Mouse (Mus musculus) heart, embryonic 12.5 days (tissue): Measurements from ENCODE around the gene Akap13. TPM values are rescaled to one million over a fixed set of nuclear protein-coding genes. Genes with fewer than 3 reads are reported as not detected.

Source experiments
- ATAC-seq: fragments of 200-750 bp; cut with Nextera tagmentation; 2 replicates; pipeline ENCODE4 v1.8.0; 2017; ENCODE audit warnings: moderate TSS enrichment, moderate library complexity; ENCODE audit not compliant: insufficient number of reproducible peaks, low FRiP score
- H3K27ac ChIP-seq: fragments of 300-500 bp; sonication (generic); 2 replicates; pipeline ENCODE4 v1.5.1; 2016; ENCODE audit warnings: mild to moderate bottlenecking, moderate library complexity; ENCODE audit not compliant: poor library complexity, severe bottlenecking
- H3K27me3 ChIP-seq: fragments of 300-500 bp; sonication (generic); replicated peaks from 2 replicates; pipeline ENCODE4 v1.6.1; 2016; ENCODE audit warnings: mild to moderate bottlenecking, moderate library complexity
- H3K36me3 ChIP-seq: fragments of 300-500 bp; sonication (generic); 2 replicates; pipeline ENCODE4 v1.6.1; 2016; ENCODE audit warnings: mild to moderate bottlenecking, moderate library complexity
- H3K4me1 ChIP-seq: fragments of 300-500 bp; sonication (generic); replicated peaks from 2 replicates; pipeline ENCODE4 v1.6.1; 2016; ENCODE audit warnings: mild to moderate bottlenecking
- H3K4me2 ChIP-seq: fragments of 300-500 bp; sonication (generic); 2 replicates; pipeline ENCODE4 v1.6.1; 2016; ENCODE audit warnings: mild to moderate bottlenecking, moderate library complexity
- H3K4me3 ChIP-seq: fragments of 300-500 bp; sonication (generic); 2 replicates; pipeline ENCODE4 v1.5.1; 2016; ENCODE audit warnings: mild to moderate bottlenecking
- H3K9ac ChIP-seq: fragments of 300-500 bp; sonication (generic); 2 replicates; pipeline ENCODE4 v1.6.1; 2016; ENCODE audit warnings: mild to moderate bottlenecking, moderate library complexity
- H3K9me3 ChIP-seq: fragments of 300-500 bp; sonication (generic); replicated peaks from 2 replicates; pipeline ENCODE4 v1.6.1; 2016; ENCODE audit warnings: mild to moderate bottlenecking, moderate library complexity
- WGBS: fragments of 180-500 bp; shearing (Covaris S2); methylation state at CpG from one replicate; pipeline ENCODE4 v1.1.7; 2016; 5-methylcytosine and 5-hydroxymethylcytosine counted together
- polyA plus RNA-seq: library from polyadenylated mRNA; unstranded; fragments of >200 nt; fragmentation: Nextera tagmentation; extraction: Ambion mirVana; gene quantifications from 2 replicates; pipeline ENCODE4 v1.2.1, GENCODE M21; 2016

Akap13 gene
- polyA plus RNA-seq, 1 experiment from 2014 or later, result 66.9 TPM

- WGBS, result 66% methylated on average over 6 of the region's 6 CpGs
- Histone ChIP-seq H3K9ac (no peak overlapping the region), H3K4me3 (no peak overlapping the region), H3K9me3 (no peaks in the 10 kb centered on the region), H3K4me1 (peaks cover 44% of the 10 kb centered on the region), H3K27me3 (no peaks in the 10 kb centered on the region), H3K36me3 (no peaks in the 10 kb centered on the region), H3K27ac (no peak overlapping the region), H3K4me2 (no peak overlapping the region)
- ATAC-seq, result no peak
Observed at GRCm38 (mm10) chr7:75520531-75520930, 65.2 kb downstream of the Akap13 start.

- Histone ChIP-seq H3K4me2 (no peak overlapping the region), H3K9ac (no peak overlapping the region)
- WGBS, result 55% methylated on average over 3 of the region's 3 CpGs
Observed at GRCm38 (mm10) chr7:75521199-75521598, 65.9 kb downstream of the Akap13 start.

GRCm38 (mm10) chr7:75522226-75522625 lies 66.9 kb downstream of the Akap13 start:
- H3K27ac ChIP-seq, result no peak overlapping the region
- H3K4me3 ChIP-seq, result no peak overlapping the region
- H3K9ac ChIP-seq, result no peak overlapping the region
- peaks cover 55% of the 10 kb centered on the region for H3K4me1 ChIP-seq
- WGBS, result 81% methylated on average over 3 of the region's 3 CpGs
- ATAC-seq, result no peak
- H3K9me3 ChIP-seq, result no peaks in the 10 kb centered on the region
- H3K36me3 ChIP-seq, result no peaks in the 10 kb centered on the region
- H3K27me3 ChIP-seq, result no peaks in the 10 kb centered on the region
- H3K4me2 ChIP-seq, result no peak overlapping the region

More at GRCm38 (mm10) chr7:75521199-75521598, 65.9 kb downstream of the Akap13 start:
- H3K36me3 ChIP-seq, result no peaks in the 10 kb centered on the region
- no peak overlapping the region for H3K4me3 ChIP-seq
- no peaks in the 10 kb centered on the region for H3K27me3 ChIP-seq
- ATAC-seq, result no peak
- H3K4me1 ChIP-seq, result peaks cover 48% of the 10 kb centered on the region
- H3K27ac ChIP-seq, result peak overlapping the region; percentile 36; the same call in 1 of the 2 replicates
- no peaks in the 10 kb centered on the region for H3K9me3 ChIP-seq

GRCm38 (mm10) chr7:75524789-75525569 lies 69.6 kb downstream of the Akap13 start:
- Histone ChIP-seq H3K4me3 (no peak overlapping the region), H3K4me1 (peaks cover 52% of the 10 kb centered on the region), H3K9me3 (no peaks in the 10 kb centered on the region), H3K36me3 (no peaks in the 10 kb centered on the region), H3K4me2 (no peak overlapping the region), H3K27ac (peak overlapping the region; percentile 76), H3K9ac (no peak overlapping the region), H3K27me3 (no peaks in the 10 kb centered on the region)
- ATAC-seq, result no peak

GRCm38 (mm10) chr7:75525716-75526401 lies 70.5 kb downstream of the Akap13 start:
- no peak overlapping the region; the same call in 1 of the 2 replicates for H3K27ac ChIP-seq
- no peaks in the 10 kb centered on the region for H3K27me3 ChIP-seq
- H3K9ac ChIP-seq, result no peak overlapping the region
- no peaks in the 10 kb centered on the region for H3K9me3 ChIP-seq
- H3K4me2 ChIP-seq, result no peak overlapping the region
- WGBS, result 62% methylated on average over 4 of the region's 4 CpGs
- no peak overlapping the region for H3K4me3 ChIP-seq
- H3K36me3 ChIP-seq, result no peaks in the 10 kb centered on the region
- no peak for ATAC-seq
- peaks cover 50% of the 10 kb centered on the region for H3K4me1 ChIP-seq

- no peaks in the 10 kb centered on the region for H3K36me3 ChIP-seq
- H3K4me2 ChIP-seq, result no peak overlapping the region
- H3K27ac ChIP-seq, result no peak overlapping the region
- H3K27me3 ChIP-seq, result no peaks in the 10 kb centered on the region
- no peaks in the 10 kb centered on the region for H3K9me3 ChIP-seq
- no peak overlapping the region for H3K4me3 ChIP-seq
- no peak overlapping the region for H3K9ac ChIP-seq
- ATAC-seq, result no peak
- WGBS, result 86% methylated on average over 4 of the region's 4 CpGs
- H3K4me1 ChIP-seq, result peaks cover 43% of the 10 kb centered on the region
Observed at GRCm38 (mm10) chr7:75528751-75529150, 73.4 kb downstream of the Akap13 start.

GRCm38 (mm10) chr7:75529857-75530437 lies 74.6 kb downstream of the Akap13 start:
- Histone ChIP-seq H3K4me1 (peaks cover 34% of the 10 kb centered on the region), H3K9ac (no peak overlapping the region), H3K27ac (no peak overlapping the region), H3K4me3 (no peak overlapping the region), H3K36me3 (no peaks in the 10 kb centered on the region), H3K9me3 (no peaks in the 10 kb centered on the region), H3K4me2 (no peak overlapping the region), H3K27me3 (no peaks in the 10 kb centered on the region)
- ATAC-seq, result no peak
- WGBS, result 71% methylated on average over 7 of the region's 7 CpGs

GRCm38 (mm10) chr7:75530642-75531041 lies 75.3 kb downstream of the Akap13 start:
- H3K36me3 ChIP-seq, result no peaks in the 10 kb centered on the region
- no peaks in the 10 kb centered on the region for H3K9me3 ChIP-seq
- H3K27ac ChIP-seq, result no peak overlapping the region
- peaks cover 29% of the 10 kb centered on the region for H3K4me1 ChIP-seq
- 89% methylated on average over 3 of the region's 3 CpGs for WGBS
- no peak overlapping the region for H3K9ac ChIP-seq
- no peak overlapping the region for H3K4me2 ChIP-seq
- no peak for ATAC-seq
- no peaks in the 10 kb centered on the region for H3K27me3 ChIP-seq
- H3K4me3 ChIP-seq, result no peak overlapping the region

GRCm38 (mm10) chr7:75533079-75533478 lies 77.7 kb downstream of the Akap13 start:
- H3K4me3 ChIP-seq, result no peak overlapping the region
- H3K9ac ChIP-seq, result no peak overlapping the region
- no peaks in the 10 kb centered on the region for H3K9me3 ChIP-seq
- no peak overlapping the region for H3K27ac ChIP-seq
- no peak overlapping the region for H3K4me2 ChIP-seq
- WGBS, result 92% methylated on average over 5 of the region's 5 CpGs
- ATAC-seq, result no peak
- peaks cover 2% of the 10 kb centered on the region; the same call in 1 of the 2 replicates for H3K36me3 ChIP-seq
- H3K27me3 ChIP-seq, result no peaks in the 10 kb centered on the region
- peaks cover 8% of the 10 kb centered on the region; the same call in 1 of the 2 replicates for H3K4me1 ChIP-seq

- whole genome bisulfite sequencing, result 79% methylated on average over 5 of the region's 5 CpGs
- Histone ChIP-seq H3K27ac (no peak overlapping the region), H3K9me3 (no peaks in the 10 kb centered on the region), H3K4me1 (peaks cover 9% of the 10 kb centered on the region), H3K4me2 (no peak overlapping the region), H3K9ac (no peak overlapping the region), H3K36me3 (peaks cover 2% of the 10 kb centered on the region; the same call in 1 of the 2 replicates), H3K4me3 (no peak overlapping the region), H3K27me3 (no peaks in the 10 kb centered on the region)
- no peak for ATAC-seq
Observed at GRCm38 (mm10) chr7:75536298-75536697, 81.0 kb downstream of the Akap13 start.

- H3K9me3 ChIP-seq, result no peaks in the 10 kb centered on the region
- no peak for ATAC-seq
- no peak overlapping the region for H3K27ac ChIP-seq
- no peak overlapping the region for H3K4me2 ChIP-seq
- WGBS, result 63% methylated on average over 2 of the region's 2 CpGs
- H3K4me1 ChIP-seq, result peaks cover 9% of the 10 kb centered on the region
- no peak overlapping the region for H3K4me3 ChIP-seq
- H3K36me3 ChIP-seq, result peaks cover 2% of the 10 kb centered on the region; the same call in 1 of the 2 replicates
- H3K9ac ChIP-seq, result no peak overlapping the region
- H3K27me3 ChIP-seq, result no peaks in the 10 kb centered on the region
Observed at GRCm38 (mm10) chr7:75537567-75537966, 82.2 kb downstream of the Akap13 start.
